Mouse (Mus musculus) heart, adult 2 months (tissue): ENCODE measurements around the gene Trim9. TPM values are rescaled to one million over a fixed set of nuclear protein-coding genes. Genes with fewer than 3 reads are reported as not detected.

Source experiments
- DNase-seq, 2 experiments: peaks; one replicate each; pipeline ENCODE4 v3.0.0; 2021
- H3K27ac ChIP-seq: fragments of 200-600 bp; 2 replicates; pipeline ENCODE4 v1.8.1; 2022
- H3K27me3 ChIP-seq: fragments of 200-500 bp; 2 replicates; pipeline ENCODE4 v1.6.1; 2012; ENCODE audit warnings: mild to moderate bottlenecking, low read length, inconsistent platforms, mixed read lengths; ENCODE audit not compliant: control insufficient read depth, insufficient read depth
- H3K36me3 ChIP-seq: fragments of 200-500 bp; 2 replicates; pipeline ENCODE4 v1.6.1; 2012; ENCODE audit warnings: low read length, inconsistent platforms; ENCODE audit not compliant: control insufficient read depth, insufficient read depth
- H3K4me1 ChIP-seq: fragments of 200-500 bp; 2 replicates; pipeline ENCODE4 v1.6.1; 2011; ENCODE audit warnings: low read length; ENCODE audit not compliant: control insufficient read depth, insufficient read depth
- H3K4me3 ChIP-seq: fragments of 200-600 bp; 2 replicates; pipeline ENCODE4 v1.8.1; 2022
- H3K79me2 ChIP-seq: fragments of 200-500 bp; replicated peaks from 2 replicates; pipeline ENCODE4 v1.6.1; 2012; ENCODE audit warnings: mild to moderate bottlenecking, inconsistent platforms, low read length, moderate library complexity, mixed read lengths; ENCODE audit not compliant: control insufficient read depth, insufficient read depth
- H3K9ac ChIP-seq: fragments of 200-500 bp; 2 replicates; pipeline ENCODE4 v1.6.1; 2012; ENCODE audit warnings: low read depth, mild to moderate bottlenecking, control low read depth, inconsistent platforms, low read length, mixed read lengths
- CTCF ChIP-seq: fragments of 200-600 bp; IDR thresholded peaks from 2 replicates; pipeline ENCODE4 v1.8.1; 2022; ENCODE audit warnings: antibody characterized with exemption, mild to moderate bottlenecking, moderate library complexity
- EP300 ChIP-seq: fragments of 200-500 bp; IDR thresholded peaks from 2 replicates; pipeline ENCODE4 v1.6.1; 2011; ENCODE audit warnings: low read depth, low read length, control low read depth; ENCODE audit not compliant: insufficient read depth
- POLR2A ChIP-seq: fragments of 200-500 bp; IDR thresholded peaks from 2 replicates; pipeline ENCODE4 v1.6.1; 2011; ENCODE audit warnings: mild to moderate bottlenecking, low read depth, low read length, control low read depth; ENCODE audit not compliant: insufficient read depth
- WGBS: fragments of 180-500 bp; shearing (Covaris S2); methylation state at CpG from one replicate; pipeline ENCODE4 v1.1.7; 2018; 5-methylcytosine and 5-hydroxymethylcytosine counted together
- intact Hi-C: fragments of 180-260 bp; cut with DNase I; formaldehyde crosslinking; loops from one replicate; pipeline ENCODE4 v1.15.1; 2025
- polyA plus RNA-seq: library from polyadenylated mRNA; depleted of rRNA; stranded (reverse); fragments of >200 nt; gene quantifications from 2 replicates; pipeline ENCODE4 v1.2.3, GENCODE M21; 2012
- total RNA-seq, 2 experiments: library from RNA; stranded (reverse); gene quantifications; 2 replicates each; pipeline ENCODE4 v1.2.3; 2021

Gene Trim9
- total and polyA plus RNA-seq, 3 experiments: 0.11 to 0.16 (median 0.12) TPM

GRCm38 (mm10) chr12:70335176-70335575, 12.2 kb downstream of the Trim9 start:
- TF ChIP-seq EP300: no peak
- intact Hi-C loops: no loop called here
- Histone ChIP-seq H3K4me3 (no peak overlapping the region), H3K27me3 (no peaks in the 10 kb centered on the region), H3K79me2 (no peaks in the 10 kb centered on the region), H3K36me3 (no peaks in the 10 kb centered on the region), H3K27ac (no peak overlapping the region), H3K4me1 (no peaks in the 10 kb centered on the region), H3K9ac (no peak overlapping the region)
- 61% methylated on average over 5 of the region's 5 CpGs for WGBS
- no peak for DNase-seq

DNA sequence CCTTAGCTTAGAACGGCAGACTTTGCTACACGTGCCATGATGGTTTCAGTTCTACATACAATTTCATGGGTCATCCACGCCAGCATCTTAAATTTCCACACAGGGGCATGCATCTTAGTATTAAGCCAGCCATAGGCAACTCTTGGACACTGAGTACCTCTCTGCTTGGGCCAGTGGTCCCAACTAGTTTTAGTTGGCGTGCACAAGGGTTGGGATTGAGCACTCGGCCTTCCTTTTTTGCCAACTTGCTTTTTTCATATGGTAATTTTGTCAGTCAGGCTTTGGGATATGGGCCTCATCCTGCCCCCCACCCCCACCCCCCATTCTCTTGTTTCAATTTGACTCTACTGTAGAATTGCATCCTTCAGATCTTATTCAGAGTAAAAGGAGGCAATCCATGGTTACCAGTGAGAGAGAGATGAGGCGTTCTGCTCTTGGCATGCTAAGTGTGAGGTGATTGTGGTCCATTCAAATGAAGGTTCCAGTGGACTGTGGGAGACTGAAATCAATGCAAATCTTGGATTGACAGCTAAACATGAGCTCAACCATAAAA, 14.1 kb downstream of the Trim9 start:
- Histone ChIP-seq H3K79me2 (no peaks in the 10 kb centered on the region), H3K4me3 (no peak overlapping the region), H3K36me3 (no peaks in the 10 kb centered on the region), H3K27me3 (no peaks in the 10 kb centered on the region), H3K9ac (no peak overlapping the region), H3K4me1 (no peaks in the 10 kb centered on the region), H3K27ac (no peak overlapping the region)
- intact Hi-C loops: no loop called here
- DNase-seq: no peak
- no peak for TF ChIP-seq EP300
- TF ChIP-seq POLR2A: no peak
- TF ChIP-seq CTCF: no peak
- WGBS: 87% methylated on average over 6 of the region's 6 CpGs

GRCm38 (mm10) chr12:70329059-70329458, 18.4 kb downstream of the Trim9 start:
- intact Hi-C loops: no loop called here
- 14% methylated on average over 3 of the region's 3 CpGs for WGBS
- Histone ChIP-seq H3K36me3 (no peaks in the 10 kb centered on the region), H3K4me1 (no peaks in the 10 kb centered on the region), H3K27ac (no peak overlapping the region), H3K4me3 (no peak overlapping the region), H3K9ac (no peak overlapping the region), H3K27me3 (no peaks in the 10 kb centered on the region), H3K79me2 (no peaks in the 10 kb centered on the region)
- TF ChIP-seq EP300: no peak
- TF ChIP-seq CTCF: no peak
- no peak for DNase-seq

- TF ChIP-seq EP300: no peak
- TF ChIP-seq CTCF: no peak
- TF ChIP-seq POLR2A: no peak
- Histone ChIP-seq H3K36me3 (no peaks in the 10 kb centered on the region), H3K27ac (no peak overlapping the region), H3K4me3 (no peak overlapping the region), H3K4me1 (no peaks in the 10 kb centered on the region), H3K9ac (no peak overlapping the region), H3K79me2 (no peaks in the 10 kb centered on the region), H3K27me3 (no peaks in the 10 kb centered on the region)
- 37% methylated on average over 1 of the region's 1 CpGs for WGBS
- DNase-seq: no peak
- intact Hi-C loops: no loop called here
Measured at GRCm38 (mm10) chr12:70326956-70327355, 20.5 kb downstream of the Trim9 start.

DNA sequence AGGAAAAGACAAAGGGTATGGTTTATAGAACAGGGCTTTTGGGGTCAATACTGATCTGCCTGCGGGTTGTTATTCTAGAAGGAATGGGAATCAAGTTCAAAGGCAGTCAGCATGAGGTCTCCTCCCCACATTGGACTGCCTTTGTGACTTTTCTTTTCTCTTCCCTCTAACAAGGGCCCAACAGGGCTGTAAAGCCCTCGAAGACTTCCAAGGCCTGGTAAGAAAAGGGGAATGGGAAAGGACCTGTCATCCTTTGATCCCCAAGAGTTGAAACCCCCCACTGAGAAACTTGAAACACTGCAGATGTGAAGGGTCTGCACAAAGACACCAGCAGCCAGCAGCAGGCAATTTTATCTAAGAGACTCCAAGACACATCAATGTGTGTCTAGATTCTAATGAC, 21.0 kb downstream of the Trim9 start:
- Histone ChIP-seq H3K36me3 (no peaks in the 10 kb centered on the region), H3K79me2 (no peaks in the 10 kb centered on the region), H3K9ac (no peak overlapping the region), H3K4me1 (no peaks in the 10 kb centered on the region), H3K27ac (no peak overlapping the region), H3K27me3 (no peaks in the 10 kb centered on the region), H3K4me3 (no peak overlapping the region)
- no peak for DNase-seq
- WGBS: 70% methylated on average over 2 of the region's 2 CpGs
- TF ChIP-seq CTCF: no peak
- TF ChIP-seq EP300: no peak
- no peak for TF ChIP-seq POLR2A
- intact Hi-C loops: no loop called here

GRCm38 (mm10) chr12:70325826-70326225, 21.6 kb downstream of the Trim9 start:
- Histone ChIP-seq H3K27ac (no peak overlapping the region), H3K4me3 (no peak overlapping the region), H3K36me3 (no peaks in the 10 kb centered on the region), H3K9ac (no peak overlapping the region), H3K27me3 (no peaks in the 10 kb centered on the region), H3K79me2 (no peaks in the 10 kb centered on the region), H3K4me1 (no peaks in the 10 kb centered on the region)
- DNase-seq: no peak
- TF ChIP-seq POLR2A (no peak), EP300 (no peak), CTCF (no peak)
- intact Hi-C loops: no loop called here
- WGBS: 77% methylated on average over 7 of the region's 7 CpGs
